Mouse (Mus musculus) layer of hippocampus, adult 18-20 months (tissue): ENCODE measurements at regions not wholly inside any gene's neighbourhood (a gene's known extent, or its start where the extent isn't known, plus 50 kb on each side); places are given as distances from the start of the nearest gene placed in this dataset.

Source experiments
- DNase-seq, 2 experiments: peaks; one replicate each; pipeline ENCODE4 v3.0.0; 2022; ENCODE audit warnings: low spot score in 2 of 2

GRCm38 (mm10) chr4:93935692-93936091, 600.4 kb upstream of the Tusc1 start:
- DNase-seq: no peak

- no peak for DNase-seq
These were observed 591.8 kb upstream of the Tusc1 start for GRCm38 (mm10) chr4:93927117-93927516.

- no peak for DNase-seq
These were observed 589.1 kb upstream of the Tusc1 start for GRCm38 (mm10) chr4:93924402-93924801.

GRCm38 (mm10) chr4:93886631-93887030, 551.3 kb upstream of the Tusc1 start:
- DNase-seq: peak; percentile 9 to 52

GRCm38 (mm10) chr4:93881318-93881717, 546.0 kb upstream of the Tusc1 start:
- DNase-seq: no peak

- DNase-seq: peak; percentile 15 to 25
These were observed 544.1 kb upstream of the Tusc1 start for GRCm38 (mm10) chr4:93879351-93879872.

- DNase-seq: no peak
These were observed 538.0 kb upstream of the Tusc1 start for GRCm38 (mm10) chr4:93873271-93873670.

- DNase-seq: no peak
These were observed 518.1 kb upstream of the Tusc1 start for GRCm38 (mm10) chr4:93853451-93853850.

- DNase-seq: no peak
These were observed 513.9 kb upstream of the Tusc1 start for GRCm38 (mm10) chr4:93849178-93849577.

- no peak for DNase-seq
These were observed 495.4 kb upstream of the Tusc1 start for GRCm38 (mm10) chr4:93830701-93831100.

- DNase-seq: no peak
These were observed 457.8 kb upstream of the Tusc1 start for GRCm38 (mm10) chr4:93793104-93793503.

GRCm38 (mm10) chr4:93790157-93790556, 454.8 kb upstream of the Tusc1 start:
- DNase-seq: no peak

GRCm38 (mm10) chr4:93754497-93754896, 419.2 kb upstream of the Tusc1 start:
- DNase-seq: no peak

GRCm38 (mm10) chr4:93746326-93746725, 411.0 kb upstream of the Tusc1 start:
- no peak for DNase-seq

GRCm38 (mm10) chr4:93713711-93714110, 378.4 kb upstream of the Tusc1 start:
- DNase-seq: no peak

- DNase-seq: no peak
These were observed 341.2 kb upstream of the Tusc1 start for GRCm38 (mm10) chr4:93676403-93677039.

- no peak for DNase-seq
These were observed 340.6 kb upstream of the Tusc1 start for GRCm38 (mm10) chr4:93675739-93676402.

- no peak for DNase-seq
These were observed 333.7 kb upstream of the Tusc1 start for GRCm38 (mm10) chr4:93669050-93669449.

GRCm38 (mm10) chr4:93664293-93664692, 329.0 kb upstream of the Tusc1 start:
- no peak for DNase-seq

- DNase-seq: no peak
These were observed 302.9 kb upstream of the Tusc1 start for GRCm38 (mm10) chr4:93638207-93638606.

GRCm38 (mm10) chr4:93598474-93598873, 263.2 kb upstream of the Tusc1 start:
- DNase-seq: no peak

GRCm38 (mm10) chr4:93584328-93584727, 249.0 kb upstream of the Tusc1 start:
- no peak for DNase-seq
